Mouse (Mus musculus): ENCODE data around the gene Mlst8.

Gene Mlst8

DNA sequence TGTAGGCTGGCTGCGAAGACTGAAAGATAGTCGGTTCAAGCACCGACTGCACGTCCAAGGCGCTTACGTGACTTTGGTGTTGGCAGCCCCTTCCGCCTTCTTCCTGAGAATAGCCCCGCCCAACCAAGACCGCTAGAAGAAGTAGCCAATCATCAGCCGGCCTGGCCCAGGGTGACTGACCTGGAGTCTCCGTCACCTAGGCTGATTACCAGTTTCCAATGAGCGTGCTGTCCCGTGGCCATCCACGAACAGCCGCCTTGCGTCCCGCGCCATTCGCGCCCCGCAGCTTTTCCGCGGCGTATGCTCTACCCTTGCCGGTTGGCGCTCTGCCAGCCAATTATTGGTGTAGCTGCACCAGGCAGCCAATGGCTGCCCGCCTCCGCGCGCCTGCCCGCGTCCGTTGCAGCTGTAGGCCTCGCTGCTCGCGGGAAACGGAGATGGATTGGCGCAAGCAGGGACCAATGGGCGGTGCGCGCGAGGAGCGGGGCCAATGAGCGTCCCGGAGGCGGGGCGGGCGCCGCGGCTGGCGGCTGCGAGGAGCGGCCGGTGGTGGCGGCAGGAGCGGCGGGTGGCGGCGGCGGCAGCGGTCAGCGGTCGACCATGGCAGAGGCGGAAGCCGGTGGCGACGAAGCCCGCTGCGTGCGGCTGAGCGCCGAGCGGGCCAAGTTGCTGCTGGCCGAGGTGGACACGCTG, 8.8 kb downstream of the Mlst8 start, which contains the start of the genes E4f1 and Pgp:
E4f1 (minus strand) TSS at position 404 of the 693 bp plus-strand sequence.
Pgp (plus strand) TSS at position 483 of the 693 bp plus-strand sequence.
- in situ Hi-C loops (cut with MboI, MseI), result loop anchor here (25.0 kb wide), 1 partner anchor 1392 kb away; the partner anchor contains the start of genes Mcrip2 and Wdr90

- in situ Hi-C loops (cut with MboI, MseI), result loop anchor here (25.0 kb wide), 1 partner anchor 1393 kb away; the partner anchor contains the start of genes Mcrip2 and Wdr90
Observed at GRCm38 (mm10) chr17:24469336-24469909, 9.5 kb downstream of the Mlst8 start.

GRCm38 (mm10) chr17:24468636-24469246, 10.1 kb downstream of the Mlst8 start:
- in situ Hi-C loops (cut with MboI, MseI), result loop anchor here (25.0 kb wide), 1 partner anchor 1394 kb away; the partner anchor contains the start of genes Mcrip2 and Wdr90

DNA sequence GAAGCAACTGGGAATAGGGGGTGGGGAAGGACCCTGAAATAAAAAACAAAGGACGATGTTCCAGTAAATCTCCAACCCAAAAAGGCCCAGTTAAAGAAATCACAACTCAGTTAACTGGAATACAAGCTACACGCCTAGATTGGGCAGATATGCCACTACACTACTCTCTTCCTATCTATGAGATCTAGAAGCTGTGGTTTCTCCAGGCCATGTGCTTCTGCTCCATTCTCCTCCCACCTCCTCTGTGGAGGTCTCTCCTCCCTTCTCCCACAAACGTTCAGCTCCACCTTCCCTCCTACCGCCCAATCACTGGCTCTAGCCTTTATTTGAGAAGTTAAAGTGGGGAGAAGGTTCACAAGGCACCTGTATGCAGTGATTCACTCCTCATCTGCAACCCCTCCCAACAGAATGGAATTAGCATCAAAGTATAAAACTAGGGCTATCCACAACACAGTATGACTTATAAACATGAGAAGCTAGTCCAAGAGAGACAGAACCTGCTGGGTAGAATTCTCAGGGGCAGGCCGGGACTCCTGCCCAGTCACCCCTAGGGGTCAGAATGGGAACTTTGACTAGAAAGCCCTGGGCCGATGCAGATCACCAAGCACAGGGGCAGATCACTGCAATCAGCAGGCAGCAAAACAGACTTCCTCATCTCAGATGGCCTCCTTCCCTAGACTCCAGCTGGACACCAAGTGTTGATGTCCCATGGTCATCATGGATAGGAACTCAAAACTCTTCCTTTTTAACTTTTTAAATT, 15.3 kb downstream of the Mlst8 start:
- in situ Hi-C loops (cut with MboI, MseI), result loop anchor here (25.0 kb wide), 1 partner anchor 1399 kb away; the partner anchor contains the start of genes Mcrip2 and Wdr90

GRCm38 (mm10) chr17:24462932-24463331, 15.9 kb downstream of the Mlst8 start:
- in situ Hi-C loops (cut with MboI, MseI), result loop anchor here (25.0 kb wide), 1 partner anchor 1399 kb away; the partner anchor contains the start of genes Mcrip2 and Wdr90

- in situ Hi-C loops (cut with MboI, MseI), result loop anchor here (25.0 kb wide), 1 partner anchor 1401 kb away; the partner anchor contains the start of genes Mcrip2 and Wdr90
Observed at GRCm38 (mm10) chr17:24461580-24461979, 17.3 kb downstream of the Mlst8 start.

- in situ Hi-C loops (cut with MboI, MseI), result loop anchor here (5.0 to 25.0 kb wide), 2 partner anchors 973 to 1407 kb away; partner anchors contain the start of genes Mcrip2 and Wdr90
Observed at GRCm38 (mm10) chr17:24455523-24456206, 23.2 kb downstream of the Mlst8 start.

DNA sequence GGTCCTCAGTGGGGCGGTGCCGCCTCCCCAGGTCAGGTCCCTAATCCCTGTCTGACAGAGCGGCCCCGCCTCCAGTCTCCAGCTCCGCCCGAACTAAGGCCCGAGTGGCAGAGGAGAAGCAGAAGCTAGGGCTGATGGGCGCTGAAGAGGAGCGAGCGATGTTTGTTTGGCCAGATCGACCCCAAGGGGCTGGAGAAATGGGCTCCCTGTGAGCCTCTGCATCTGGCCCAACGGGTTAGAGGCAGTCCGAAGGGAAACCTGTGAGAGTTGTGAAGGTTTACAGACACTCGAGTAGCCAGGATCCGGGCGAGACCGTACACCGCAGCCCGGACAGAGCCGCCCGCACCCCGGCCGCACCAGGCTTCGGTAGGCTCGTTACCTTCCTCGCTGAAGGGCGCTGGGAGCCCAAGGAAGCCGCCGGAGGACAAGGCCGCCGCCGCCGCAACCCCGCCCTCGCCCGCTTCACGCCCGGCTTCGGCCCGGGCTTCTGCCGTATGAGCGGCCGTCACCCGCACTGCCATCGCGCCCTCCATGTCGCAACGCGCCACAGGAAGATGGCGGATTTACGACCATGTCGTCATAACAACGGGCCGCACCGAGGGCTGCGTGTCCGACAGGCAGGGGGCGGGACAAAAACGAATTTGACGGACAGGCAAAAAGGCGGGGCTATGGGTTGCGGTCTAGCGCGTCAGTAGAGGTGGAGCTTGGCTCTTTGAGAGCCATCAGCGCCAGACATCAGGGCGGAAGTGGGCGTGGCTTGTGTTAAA, 23.9 kb downstream of the Mlst8 start:
- in situ Hi-C loops (cut with MboI, MseI), result loop anchor here (5.0 to 25.0 kb wide), 2 partner anchors 973 to 1407 kb away; partner anchors contain the start of genes Mcrip2 and Wdr90

- in situ Hi-C loops (cut with MboI, MseI), result loop anchor here (25.0 kb wide), 1 partner anchor 1408 kb away; the partner anchor contains the start of genes Mcrip2 and Wdr90
Observed at GRCm38 (mm10) chr17:24454218-24454755, 24.6 kb downstream of the Mlst8 start.

GRCm38 (mm10) chr17:24453372-24453771, 25.5 kb downstream of the Mlst8 start:
- in situ Hi-C loops (cut with MboI, MseI), result loop anchor here (25.0 kb wide), 1 partner anchor 1409 kb away; the partner anchor contains the start of genes Mcrip2 and Wdr90

GRCm38 (mm10) chr17:24451220-24451619, 27.7 kb downstream of the Mlst8 start:
- in situ Hi-C loops (cut with MboI, MseI), result loop anchor here (25.0 kb wide), 1 partner anchor 1411 kb away; the partner anchor contains the start of genes Mcrip2 and Wdr90

DNA sequence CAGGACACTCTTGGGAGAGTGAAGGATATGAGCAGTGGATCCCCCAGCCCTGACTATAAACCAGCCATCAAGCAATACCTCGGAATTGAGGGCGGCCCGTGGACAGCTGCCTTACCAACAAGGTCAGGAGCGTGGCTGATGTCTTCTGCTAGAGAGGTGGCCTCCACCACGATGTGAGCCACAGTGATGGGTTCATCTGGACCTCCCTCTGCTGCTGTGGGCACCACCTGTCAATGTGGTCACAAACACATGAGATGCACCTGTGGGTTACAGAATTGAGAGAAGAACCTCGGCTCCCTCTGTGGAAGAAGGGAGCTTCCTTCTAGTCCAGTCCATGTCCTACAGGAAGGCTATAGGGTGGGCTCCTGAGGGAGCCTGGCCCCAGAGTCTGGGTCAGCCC, 29.4 kb downstream of the Mlst8 start:
- in situ Hi-C loops (cut with MboI, MseI), result no loop called here

DNA sequence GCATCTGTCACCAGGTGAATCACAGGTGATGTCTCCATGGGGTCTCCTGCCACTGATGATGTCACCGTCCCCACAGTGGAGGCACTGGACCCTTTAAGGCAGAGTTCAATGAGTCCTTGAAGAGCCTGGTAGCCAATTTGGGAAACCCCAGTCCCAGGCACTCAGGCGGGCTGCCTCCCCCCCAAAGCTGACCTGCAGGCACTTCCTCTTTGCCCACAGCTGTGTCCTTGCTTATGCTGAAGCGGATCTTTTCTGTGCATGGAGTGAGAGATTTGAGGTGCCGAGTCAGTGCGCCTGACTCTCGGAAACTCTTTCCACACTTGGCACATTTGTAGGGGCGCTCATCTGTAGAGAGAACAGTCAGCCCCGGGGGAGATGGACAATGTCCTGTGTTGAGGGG, 32.3 kb downstream of the Mlst8 start:
- in situ Hi-C loops (cut with MboI, MseI), result no loop called here

DNA sequence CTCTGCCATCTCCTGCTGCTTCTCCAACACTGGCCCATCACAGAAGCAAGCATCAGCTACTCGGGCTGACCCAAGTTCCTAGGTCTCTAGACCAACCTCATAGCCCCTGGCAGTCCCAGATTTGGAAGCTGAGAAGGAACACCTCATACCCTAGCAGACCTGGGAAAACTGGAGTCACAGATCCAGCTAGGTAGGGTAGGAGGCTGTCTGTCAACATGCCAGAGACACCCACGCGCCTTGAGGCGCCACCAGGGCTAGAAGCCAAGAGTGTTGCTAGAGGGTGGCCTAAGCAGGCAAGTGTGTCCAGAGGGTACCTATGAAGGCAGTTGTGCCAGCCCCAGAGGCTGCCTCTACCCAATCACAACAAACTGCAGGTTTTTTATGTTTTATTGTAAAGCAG, 35.5 kb downstream of the Mlst8 start:
- in situ Hi-C loops (cut with MboI, MseI), result no loop called here

- in situ Hi-C loops (cut with MboI, MseI), result no loop called here
Observed at GRCm38 (mm10) chr17:24442632-24443155, 36.2 kb downstream of the Mlst8 start, which contains the start of gene Dnase1l2. Gene Dnase1l2 (minus strand): TSS chr17:24443105.

DNA sequence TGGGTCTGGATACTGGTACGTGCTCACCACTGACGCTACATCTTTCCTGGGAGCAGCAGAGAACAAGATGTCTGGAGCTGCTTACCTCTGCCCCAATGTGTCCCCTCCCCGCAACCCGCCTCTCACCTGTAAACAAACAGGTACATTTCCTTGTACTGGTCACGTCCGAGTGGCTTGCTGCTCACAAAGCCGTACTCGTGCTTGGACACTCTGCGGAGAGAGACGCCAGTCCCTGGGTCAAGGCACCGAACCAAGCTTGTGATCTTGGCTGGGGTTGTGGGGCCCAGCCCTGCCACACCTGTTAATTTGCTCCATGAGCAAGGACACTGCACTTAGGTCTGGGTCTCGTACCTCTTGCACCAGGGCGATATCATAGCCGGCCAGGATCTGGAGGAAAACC, 36.8 kb downstream of the Mlst8 start:
- in situ Hi-C loops (cut with MboI, MseI), result no loop called here

DNA sequence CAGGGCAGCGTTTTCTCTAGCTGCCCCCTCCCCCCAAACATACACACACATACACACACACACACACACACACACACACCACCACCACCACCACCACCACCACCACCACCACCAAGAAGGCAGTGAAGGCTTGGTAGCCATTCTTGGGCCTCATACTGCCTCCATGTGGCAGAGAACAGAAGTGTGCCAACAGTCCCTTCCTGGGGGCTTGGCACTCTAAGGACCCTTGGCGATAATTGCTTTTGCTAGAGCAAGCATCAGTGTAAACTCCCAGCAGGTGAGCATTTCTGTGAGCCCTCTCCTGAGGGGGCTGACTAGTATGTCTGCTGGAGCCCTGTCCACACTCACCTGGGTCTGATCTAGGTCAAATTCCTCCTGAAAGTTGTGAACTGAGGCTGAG, 37.7 kb downstream of the Mlst8 start:
- in situ Hi-C loops (cut with MboI, MseI), result no loop called here

- in situ Hi-C loops (cut with MboI, MseI), result no loop called here
Observed at GRCm38 (mm10) chr17:24440377-24440776, 38.5 kb downstream of the Mlst8 start.

GRCm38 (mm10) chr17:24437016-24437415, 41.9 kb downstream of the Mlst8 start:
- in situ Hi-C loops (cut with MboI, MseI), result loop anchor here (10.0 kb wide), 1 partner anchor 212 kb away; the partner anchor contains the start of gene Tedc2

All from T-helper 2 cell (primary cell).